Mouse (Mus musculus): ENCODE results near the gene Rgs6.

Gene Rgs6

DNA sequence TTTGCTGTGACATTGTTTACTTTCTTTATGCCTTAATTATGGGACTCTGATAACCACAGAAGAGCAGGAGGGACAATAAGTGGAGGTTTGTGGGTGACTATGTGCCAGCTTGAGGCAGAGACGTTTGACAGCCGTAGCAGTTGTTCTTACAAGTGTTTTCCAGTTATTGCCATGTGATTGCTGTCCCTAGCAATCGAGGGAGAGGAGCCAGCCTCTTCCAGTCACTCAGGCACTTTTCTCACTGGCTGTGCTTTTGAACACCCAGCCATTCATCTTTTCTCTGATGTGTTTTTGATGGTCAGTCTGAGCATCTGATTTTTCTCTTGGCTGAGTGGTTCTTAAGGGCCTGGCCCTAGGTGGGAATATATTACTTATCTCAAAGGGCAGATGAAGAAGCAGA lies 166.4 kb downstream of the Rgs6 start:
- in situ Hi-C loops (cut with MseI, MboI): no loop called here

DNA sequence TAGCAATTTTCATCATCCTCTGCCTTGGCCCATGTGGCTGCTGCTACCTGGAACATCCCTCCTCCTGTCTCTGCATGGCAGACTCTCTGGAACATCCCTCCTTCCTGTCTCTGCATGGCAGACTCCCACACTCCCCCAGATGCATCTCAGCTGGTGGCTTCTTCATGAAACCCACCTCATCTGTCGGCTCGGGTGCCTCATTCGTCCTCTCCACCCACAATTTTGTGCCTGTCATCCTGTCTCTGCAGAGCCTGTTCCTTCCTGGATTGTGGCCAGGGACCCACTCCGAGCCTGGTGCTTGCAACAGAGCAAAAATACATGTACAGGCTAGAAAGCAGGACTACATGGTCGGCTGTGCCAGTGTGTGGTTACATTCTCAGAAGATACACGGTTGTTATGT lies 168.7 kb downstream of the Rgs6 start:
- in situ Hi-C loops (cut with MseI, MboI): no loop called here

DNA sequence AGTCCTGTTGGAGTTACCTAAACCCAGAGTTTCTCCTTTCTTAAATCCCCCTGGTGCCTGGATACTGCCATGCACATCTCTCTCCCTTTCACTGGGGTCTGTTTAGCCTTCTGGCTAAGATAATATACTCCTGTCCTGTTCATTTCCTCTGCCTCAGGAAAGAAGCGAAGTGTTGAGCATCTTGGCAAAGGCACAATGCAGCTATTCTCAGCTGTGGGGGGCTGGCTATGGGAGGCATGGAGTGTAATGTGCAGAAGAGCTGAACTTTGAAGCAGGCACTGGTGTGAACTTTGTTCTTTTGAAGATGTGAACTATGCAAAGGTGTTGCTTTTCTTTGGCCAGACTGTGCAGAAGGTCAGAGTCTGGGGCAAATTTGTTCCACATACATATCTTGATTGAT lies 169.3 kb downstream of the Rgs6 start:
- in situ Hi-C loops (cut with MseI, MboI): no loop called here

DNA sequence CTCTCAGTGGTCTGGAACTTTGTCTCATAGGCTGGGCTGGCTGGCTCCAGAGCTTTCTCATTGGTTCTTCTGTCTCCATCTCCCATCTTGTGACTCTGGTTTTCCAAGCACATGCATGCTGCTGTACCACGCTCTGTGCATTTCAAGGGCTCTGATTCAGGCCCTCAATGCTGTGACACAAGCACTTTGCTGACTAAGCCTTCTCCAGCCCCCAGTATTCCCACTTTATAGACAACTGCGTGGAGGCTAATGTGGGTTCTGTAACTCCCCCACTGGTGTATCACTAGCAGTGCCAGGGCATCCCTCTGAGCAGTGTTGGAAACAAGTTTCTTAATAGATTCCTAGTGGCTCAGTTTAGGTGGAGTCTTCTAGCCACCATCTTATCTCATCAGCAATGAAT lies 174.0 kb downstream of the Rgs6 start:
- in situ Hi-C loops (cut with MseI, MboI): no loop called here

DNA sequence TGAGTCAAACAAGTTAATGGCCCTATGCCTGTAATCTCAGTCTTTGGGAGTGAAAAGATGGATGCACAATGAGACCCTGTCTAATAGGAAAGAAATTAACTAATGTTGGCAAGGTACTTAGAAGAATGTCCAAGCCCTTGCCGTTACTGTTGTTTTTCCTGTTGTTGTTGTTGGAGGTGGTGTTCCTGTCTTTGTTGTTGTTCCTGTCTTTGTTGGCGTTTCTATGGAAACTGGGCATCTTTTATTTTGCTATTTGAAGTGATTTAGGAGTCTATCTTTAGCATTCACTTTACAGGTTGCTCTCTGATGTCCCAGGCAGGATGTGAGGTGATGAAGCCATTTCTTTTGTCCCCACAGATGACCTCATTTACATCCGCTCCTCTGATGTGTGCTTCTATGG lies 180.6 kb downstream of the Rgs6 start:
- in situ Hi-C loops (cut with MseI, MboI): no loop called here

DNA sequence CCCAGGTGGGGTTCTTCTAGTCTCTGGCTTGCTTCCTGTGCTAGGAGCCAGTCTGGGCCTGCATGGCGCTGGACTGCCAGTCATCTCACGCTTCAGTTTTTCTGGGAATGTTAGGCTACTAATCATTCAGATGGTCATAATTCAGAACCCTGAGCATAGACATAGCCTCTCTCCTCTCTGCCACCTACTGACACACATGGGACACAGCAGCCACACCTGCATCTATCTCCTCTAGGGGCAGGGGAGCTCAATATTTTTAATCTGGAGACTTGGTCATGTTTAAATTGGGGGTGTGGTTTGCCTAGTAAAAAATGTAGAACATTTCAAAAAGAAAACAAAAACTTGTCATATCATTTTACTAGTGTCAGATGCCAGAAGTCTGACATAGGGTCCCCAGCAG lies 184.1 kb downstream of the Rgs6 start:
- in situ Hi-C loops (cut with MseI, MboI): no loop called here

DNA sequence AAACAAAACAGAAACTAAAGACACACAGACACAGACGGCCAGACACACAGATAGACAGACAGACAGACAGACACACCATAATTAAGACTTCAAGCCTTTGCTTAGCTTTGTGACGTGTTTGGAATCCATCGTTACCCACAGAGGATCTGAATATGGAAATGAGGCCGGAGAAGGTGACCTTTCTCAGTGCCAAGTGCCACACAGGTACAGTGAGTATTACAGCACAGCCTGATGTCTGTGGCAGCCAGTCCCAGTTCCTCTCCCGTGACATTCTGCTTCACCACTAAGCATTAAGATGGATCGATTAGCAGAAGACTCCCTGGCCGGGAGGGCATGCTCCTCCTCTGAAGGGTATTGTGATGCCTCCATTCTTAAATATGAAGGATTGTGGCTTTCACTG lies 186.5 kb downstream of the Rgs6 start:
- in situ Hi-C loops (cut with MseI, MboI): no loop called here

DNA sequence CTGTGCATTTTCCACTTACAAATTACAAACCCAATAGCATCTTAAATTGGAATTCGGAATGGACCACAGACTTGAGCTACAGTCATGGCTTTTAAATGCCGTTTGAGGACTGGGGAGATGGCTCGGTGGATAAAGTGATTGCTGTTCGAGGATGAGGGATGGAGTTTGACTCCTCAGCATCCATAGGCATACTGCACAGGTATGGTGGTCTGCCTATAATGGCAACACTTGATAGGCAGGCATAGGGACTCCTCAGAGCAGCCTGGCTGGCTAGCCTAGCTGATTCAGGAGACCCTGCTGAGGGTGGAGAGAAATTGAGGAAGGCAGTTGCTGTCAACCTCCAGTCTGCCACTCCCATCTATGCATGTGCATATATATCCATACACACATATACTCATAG lies 188.6 kb downstream of the Rgs6 start:
- in situ Hi-C loops (cut with MseI, MboI): no loop called here

DNA sequence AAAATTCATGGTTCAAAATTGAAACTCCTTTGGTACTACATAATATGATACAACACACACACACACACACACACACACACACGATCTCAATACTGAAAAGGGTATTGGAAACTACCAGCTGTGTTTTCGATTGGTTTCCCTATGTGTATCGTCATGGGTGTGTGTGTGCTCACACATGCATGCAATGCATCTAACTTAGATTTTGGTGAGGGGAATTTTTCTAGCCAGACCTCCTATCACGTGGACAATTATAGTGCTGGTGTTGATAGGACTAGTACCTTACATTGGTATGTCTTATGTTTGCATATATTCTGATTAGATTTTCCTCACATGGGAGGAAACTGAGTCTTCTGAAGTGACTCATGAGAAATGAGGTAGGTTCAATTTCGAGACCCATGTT lies 192.8 kb downstream of the Rgs6 start:
- in situ Hi-C loops (cut with MseI, MboI): no loop called here

DNA sequence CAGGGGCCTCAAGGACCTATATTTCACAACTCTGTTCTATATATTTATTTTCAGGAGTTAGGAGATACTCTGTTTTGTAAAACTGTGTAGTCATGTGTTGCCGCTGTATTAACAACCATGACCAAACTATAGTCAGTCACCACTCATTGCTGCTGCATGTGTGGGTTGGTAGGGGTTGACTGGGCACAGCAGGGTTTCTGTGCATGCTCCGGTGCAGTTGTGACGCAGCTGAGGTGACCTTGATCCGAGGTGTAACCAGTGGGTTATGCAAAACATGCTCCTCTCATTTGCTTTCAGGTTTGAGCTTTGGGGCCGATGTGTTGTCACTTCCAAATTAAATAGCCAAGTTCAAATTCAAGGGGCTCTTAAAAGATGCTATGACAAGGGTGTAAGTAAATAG lies 193.3 kb downstream of the Rgs6 start:
- in situ Hi-C loops (cut with MseI, MboI): no loop called here

DNA sequence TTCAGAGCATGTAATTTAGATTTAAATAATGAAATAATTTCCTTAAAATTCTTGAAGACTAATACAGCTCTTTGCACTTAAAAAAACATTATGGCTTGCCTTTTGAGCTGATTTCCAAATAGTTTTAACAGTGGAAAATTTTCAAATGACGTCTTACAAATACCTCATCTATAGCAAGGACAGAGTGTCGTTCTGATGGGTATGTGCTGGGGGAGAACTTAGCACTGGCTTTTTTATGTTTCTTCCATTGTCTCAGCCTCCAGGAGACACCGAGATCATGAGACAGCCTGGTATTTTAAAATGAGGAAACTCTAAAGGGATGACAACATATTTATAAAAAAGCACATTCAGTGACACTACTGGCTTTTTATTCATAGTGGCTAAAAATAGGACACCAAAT lies 204.0 kb downstream of the Rgs6 start:
- in situ Hi-C loops (cut with MseI, MboI): no loop called here

DNA sequence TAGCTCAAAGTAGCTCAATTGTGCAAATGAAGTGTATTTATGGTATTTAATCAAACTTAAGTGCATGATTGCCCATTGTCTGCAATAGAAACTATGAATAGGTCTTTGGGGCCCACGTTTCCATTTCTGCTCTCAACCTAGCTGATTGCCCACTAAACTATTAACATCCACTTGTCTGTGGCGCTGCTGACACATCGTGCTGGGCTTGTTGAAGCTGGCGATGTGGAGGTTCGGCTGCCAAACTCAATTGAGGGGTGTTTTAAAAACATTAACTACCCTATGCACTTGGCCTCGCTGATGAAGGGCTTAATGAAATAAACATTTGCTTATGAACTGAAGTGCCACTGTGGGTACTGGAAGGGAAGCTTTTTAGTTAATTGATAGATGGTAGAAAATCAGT lies 211.8 kb downstream of the Rgs6 start:
- in situ Hi-C loops (cut with MseI, MboI): no loop called here

DNA sequence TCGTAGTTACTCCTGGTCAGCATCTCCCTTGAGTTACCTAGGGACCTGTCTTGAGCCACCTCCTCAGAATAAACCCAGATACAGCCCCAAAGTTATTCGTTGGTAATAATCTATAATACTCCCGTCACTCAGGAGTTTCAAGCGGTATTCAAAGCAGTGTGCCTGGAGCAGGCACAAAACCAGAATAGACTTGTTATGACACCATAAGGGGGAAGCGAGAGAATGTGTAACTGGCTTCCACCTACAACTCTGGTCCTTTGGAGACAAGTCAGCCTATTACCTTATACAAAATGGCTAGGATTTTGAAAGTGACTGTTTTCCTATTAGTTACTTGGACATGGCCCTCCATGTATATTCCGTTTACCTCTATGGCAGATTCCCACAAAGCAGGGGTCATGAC lies 213.6 kb downstream of the Rgs6 start:
- in situ Hi-C loops (cut with MseI, MboI): no loop called here

DNA sequence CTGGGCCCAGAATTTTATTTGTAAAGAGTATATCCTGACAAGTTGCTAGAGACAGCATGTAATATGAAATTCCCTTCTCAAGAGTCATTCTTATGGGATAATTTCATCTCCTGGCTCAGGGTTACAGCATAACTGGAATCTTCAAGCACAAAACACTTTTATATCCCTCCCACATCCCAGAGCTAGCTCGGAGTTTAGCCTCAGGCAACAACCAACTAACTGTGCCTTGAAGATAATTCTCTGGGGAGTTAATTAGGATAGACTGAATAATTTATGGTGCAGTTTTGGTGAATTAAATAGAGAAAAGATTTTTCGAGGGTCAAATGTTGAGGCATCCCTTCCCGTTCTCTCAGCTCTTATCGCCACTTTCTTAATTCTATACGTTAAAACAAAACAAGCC lies 214.6 kb downstream of the Rgs6 start:
- in situ Hi-C loops (cut with MseI, MboI): no loop called here

DNA sequence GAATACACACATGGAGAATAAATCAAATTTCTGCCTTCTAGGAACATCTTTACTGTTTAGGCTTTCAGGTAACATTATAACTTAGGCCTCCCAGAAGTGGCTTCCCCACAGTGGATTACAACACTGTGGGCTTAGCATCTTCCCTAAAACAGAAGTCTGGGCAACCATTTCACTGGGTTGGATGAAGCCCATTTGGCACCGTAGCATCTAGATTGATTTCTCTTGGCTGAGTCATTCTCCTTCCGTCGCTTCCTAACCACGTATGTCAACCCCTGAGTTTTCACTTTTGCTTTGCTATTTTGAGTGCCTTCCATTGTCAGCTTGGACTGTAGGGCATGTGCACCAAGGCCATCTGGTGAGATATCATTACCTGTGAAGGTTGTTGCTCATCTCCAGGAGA lies 217.1 kb downstream of the Rgs6 start:
- in situ Hi-C loops (cut with MseI, MboI): no loop called here

DNA sequence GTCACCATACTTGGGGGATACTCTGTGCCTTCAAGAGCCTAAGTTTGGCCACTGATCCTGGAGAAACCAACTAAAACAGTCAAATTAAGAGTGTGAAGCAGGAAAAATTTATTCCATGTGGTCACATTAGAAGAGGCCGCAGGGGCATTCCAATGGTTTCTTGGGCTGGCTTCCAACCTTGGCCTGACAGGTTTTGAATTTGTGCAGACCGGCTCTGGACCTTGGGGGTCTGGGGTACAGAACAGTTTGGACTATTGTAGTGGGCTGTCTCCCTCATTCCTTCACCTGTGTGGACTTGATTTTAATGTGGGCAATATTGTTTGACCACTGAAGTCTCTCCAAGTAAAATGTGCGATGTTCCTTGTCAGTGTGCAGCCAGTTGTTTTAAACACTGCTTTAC lies 222.5 kb downstream of the Rgs6 start:
- in situ Hi-C loops (cut with MseI, MboI): no loop called here

DNA sequence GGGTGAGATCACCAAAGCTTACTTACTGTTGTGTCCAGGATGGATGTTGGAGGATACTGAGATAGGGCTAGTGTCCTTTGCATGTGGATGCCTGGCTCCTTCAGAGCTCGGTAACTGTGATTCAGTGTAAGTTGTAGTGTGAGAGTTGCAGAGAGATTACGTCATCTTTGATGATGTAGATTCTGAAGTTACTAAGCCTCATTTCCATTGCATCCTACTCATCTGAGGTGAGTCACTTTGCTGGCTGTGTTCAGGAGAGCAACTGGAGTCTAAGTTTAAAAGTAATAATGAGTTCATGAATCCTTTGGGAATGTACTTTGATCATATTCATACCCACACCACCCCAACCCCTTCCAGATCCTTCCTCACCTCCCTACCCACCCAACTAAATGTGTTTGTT lies 227.9 kb downstream of the Rgs6 start:
- in situ Hi-C loops (cut with MseI, MboI): no loop called here

DNA sequence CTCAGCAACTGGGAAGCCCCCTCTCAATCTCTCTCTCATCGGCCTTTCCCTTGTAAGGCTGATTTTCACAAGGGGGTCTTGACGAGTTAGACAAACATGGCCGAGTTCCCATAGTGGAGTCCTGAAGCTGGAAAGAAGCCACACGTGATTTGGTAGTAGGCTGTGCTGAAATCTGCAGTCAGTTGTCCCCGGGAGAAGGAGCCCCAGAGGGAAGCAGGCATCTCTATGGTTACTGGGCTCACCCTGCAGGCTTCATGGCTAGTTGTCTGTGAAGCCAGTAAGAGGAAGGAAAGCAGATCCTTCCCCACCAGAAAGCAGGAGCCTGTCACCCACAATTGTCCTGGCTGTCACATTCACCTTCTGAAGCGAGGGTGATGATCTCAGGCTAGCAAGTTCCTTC lies 231.2 kb downstream of the Rgs6 start:
- in situ Hi-C loops (cut with MseI, MboI): no loop called here

DNA sequence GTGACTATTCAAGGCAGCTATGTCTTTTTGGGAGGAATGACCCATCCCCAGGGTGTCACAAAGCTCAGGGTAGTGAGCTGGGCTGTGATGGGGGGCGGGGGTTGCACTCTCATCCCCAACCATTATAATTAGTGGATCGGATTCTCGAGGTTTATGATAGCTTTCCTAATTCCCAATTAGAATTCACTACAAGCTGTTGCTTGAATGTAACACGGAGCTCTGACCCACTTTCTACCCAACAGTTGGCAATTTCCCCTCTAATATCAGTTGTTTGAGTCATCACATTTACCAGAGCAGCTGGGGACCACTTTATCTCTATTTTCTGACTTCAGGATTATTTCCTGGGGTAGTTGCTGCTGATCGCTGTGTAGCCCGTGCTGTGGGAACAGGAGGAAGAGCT lies 231.9 kb downstream of the Rgs6 start:
- in situ Hi-C loops (cut with MseI, MboI): no loop called here

DNA sequence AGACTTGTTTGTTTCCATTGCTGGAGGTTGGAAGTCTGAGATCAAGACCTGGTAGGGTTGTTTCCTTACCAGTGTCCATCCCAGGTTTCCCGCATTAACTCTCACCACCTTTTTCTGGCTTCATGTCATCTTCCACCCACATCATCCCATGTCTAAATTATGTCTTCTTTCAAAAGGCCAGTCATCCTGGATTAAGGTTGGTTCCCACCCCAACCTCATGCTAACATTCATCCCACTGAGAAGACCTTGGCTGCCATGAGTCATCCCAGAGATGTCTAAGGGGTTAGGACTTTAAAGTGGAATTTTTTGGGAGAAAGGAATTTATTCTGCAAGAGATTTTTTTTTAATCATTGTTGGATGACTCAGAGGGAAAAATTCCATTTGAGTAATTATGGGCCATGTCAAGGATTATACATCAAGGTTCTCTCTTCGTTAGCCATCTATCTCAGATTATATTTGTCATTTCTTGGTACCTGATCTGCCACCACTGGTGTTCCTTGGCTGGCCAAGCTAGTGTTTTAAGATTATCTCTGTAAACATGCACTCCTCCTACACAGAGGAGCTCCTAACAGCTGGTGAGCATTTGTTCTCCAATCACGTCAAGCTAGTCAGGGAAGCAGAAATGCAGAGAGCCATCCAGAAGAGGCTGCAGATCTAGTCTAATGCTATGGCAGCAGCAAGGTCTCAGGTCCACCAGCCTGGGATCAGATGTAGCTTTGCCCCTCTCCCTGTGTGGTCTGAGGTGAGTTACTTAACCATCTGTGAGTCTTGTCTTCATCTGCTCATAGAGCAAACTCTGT lies 234.9 kb downstream of the Rgs6 start:
- in situ Hi-C loops (cut with MseI, MboI): no loop called here

DNA sequence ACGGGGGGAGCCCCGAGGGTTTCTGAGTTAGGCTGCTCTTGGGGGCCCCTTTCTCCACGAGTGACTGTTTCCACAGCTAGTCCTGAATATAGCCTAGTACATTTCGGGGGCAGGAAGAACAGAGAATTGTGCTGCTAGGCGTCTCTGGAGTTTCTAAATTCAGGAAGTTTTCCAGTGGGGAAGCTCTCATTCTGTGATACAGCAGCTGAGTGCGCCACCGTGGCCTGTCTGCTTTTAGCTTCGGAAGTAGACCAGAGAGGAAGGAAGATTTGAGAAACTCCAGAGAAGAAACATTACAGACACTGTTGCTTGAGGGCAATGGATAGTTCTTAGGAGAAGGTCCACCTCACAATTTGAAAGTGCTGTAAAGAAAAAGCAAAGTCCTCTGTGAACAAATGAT lies 242.2 kb downstream of the Rgs6 start:
- in situ Hi-C loops (cut with MseI, MboI): no loop called here

DNA sequence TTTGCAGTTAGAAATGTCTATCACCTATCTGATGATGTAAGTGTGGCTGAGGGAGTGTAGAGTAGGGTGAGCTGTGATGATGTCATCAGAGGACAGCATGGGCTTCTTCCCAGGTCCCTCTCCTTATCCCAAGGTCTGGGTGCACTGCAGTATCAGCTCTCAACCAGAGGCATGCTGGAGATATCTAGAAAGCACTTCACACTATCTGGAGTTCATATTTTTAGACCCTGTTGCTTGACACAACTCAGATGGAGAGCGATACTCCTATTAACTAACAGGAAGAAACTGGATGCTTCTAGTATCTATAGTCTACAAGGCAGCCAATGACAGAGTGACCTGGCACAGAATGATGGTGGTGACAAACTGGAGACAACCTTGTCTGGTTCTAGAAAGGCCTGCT lies 250.5 kb downstream of the Rgs6 start:
- in situ Hi-C loops (cut with MseI, MboI): no loop called here

DNA sequence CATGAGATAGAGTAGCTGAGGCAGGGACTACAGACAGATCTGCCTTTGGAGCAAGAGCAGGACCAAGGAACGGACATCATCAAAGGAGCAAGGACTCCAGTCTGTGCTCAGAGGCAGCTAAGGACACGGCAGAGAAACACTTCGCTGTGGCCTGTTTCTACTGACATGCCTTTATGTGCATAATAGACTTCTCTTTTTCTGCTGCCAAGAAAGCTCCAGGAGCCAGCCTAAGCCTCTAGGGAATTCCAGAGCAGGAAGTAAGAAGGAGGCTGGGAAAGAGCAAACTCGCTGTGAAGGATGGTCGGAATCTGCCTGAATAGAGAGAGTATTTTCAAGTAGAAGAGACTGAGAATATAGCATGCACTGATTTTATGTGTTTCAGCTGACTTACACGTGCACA lies 253.5 kb downstream of the Rgs6 start:
- in situ Hi-C loops (cut with MseI, MboI): no loop called here

DNA sequence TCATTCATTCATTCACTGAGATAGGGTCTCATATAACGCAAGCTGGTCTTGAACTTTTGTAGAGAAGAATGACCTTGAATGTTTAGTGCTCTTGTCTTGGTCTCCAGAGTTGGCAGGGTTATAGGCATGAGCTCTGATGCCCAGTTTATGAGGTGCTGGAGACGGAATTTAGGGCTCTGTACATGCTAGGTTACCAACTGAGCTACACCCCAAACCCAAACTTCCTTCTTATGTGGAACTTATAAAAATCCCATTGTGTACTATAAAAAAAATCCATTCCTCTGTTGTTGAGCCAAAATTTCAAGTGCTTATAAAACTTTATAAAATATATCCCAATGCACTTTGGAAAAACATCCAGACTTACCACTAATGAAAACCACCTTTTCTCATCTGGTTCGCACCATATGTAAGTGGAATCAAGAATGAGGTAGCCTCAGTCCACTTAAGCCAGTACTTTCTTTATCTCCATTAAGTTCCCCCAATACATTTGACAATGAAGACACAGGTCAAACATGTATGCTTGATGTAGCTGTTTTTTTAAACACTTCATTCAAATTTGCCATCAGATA lies 260.3 kb downstream of the Rgs6 start:
- in situ Hi-C loops (cut with MseI, MboI): no loop called here
